Mouse (Mus musculus): Measurements from ENCODE around the gene Tbc1d2b. TPM values are rescaled to one million over a fixed set of nuclear protein-coding genes. Genes with fewer than 3 reads are reported as not detected.
A peak's percentile ranks its signal among the peaks of the same experiment; 100 is the strongest.

The Tbc1d2b gene
- polyA plus RNA-seq, 1 experiment = 16.4 TPM

- peak; percentile 90 for DNase-seq
- 52% methylated on average over 10 of the region's 10 CpGs for WGBS
- no peak for TF ChIP-seq POLR2A (IDR thresholded peaks at IDR 0.05; ENCODE audit: low read depth, low read length)
- TF ChIP-seq CTCF (conservative IDR thresholded peaks at IDR 0.05; ENCODE audit: insufficient read depth, insufficient read length, low read depth, low read length) = no peak
- Histone ChIP-seq H3K36me3 (ENCODE audit: control insufficient read depth, insufficient read depth, low read length) (no peaks in the 10 kb centered on the region), H3K4me1 (ENCODE audit: control insufficient read depth, insufficient read depth, low read length) (0 out of 2 replicates have a peak, but pooled peaks cover 4% of the 10 kb centered on the region), H3K4me3 (ENCODE audit: insufficient read depth, low read depth, low read length) (no peak overlapping the region), H3K27ac (ENCODE audit: insufficient read depth, low read depth, low read length) (peak overlapping the region; percentile 72), H3K27me3 (replicated peaks; ENCODE audit: control insufficient read depth, insufficient read depth, low read length) (no peaks in the 10 kb centered on the region)
These were observed 71.8 kb downstream of the Tbc1d2b start for GRCm38 (mm10) chr9:90198531-90199449.

- no peak for DNase-seq
- peak overlapping the region; percentile 67 for H3K27ac ChIP-seq (ENCODE audit: insufficient read depth, low read depth, low read length)
- 0 out of 2 replicates have a peak, but pooled peaks cover 4% of the 10 kb centered on the region for H3K4me1 ChIP-seq (ENCODE audit: control insufficient read depth, insufficient read depth, low read length)
- WGBS = 77% methylated on average over 7 of the region's 7 CpGs
- no peak for TF ChIP-seq CTCF (conservative IDR thresholded peaks at IDR 0.05; ENCODE audit: insufficient read depth, insufficient read length, low read depth, low read length)
- TF ChIP-seq POLR2A (IDR thresholded peaks at IDR 0.05; ENCODE audit: low read depth, low read length) = no peak
- no peak overlapping the region for H3K4me3 ChIP-seq (ENCODE audit: insufficient read depth, low read depth, low read length)
- no peaks in the 10 kb centered on the region for H3K36me3 ChIP-seq (ENCODE audit: control insufficient read depth, insufficient read depth, low read length)
- H3K27me3 ChIP-seq (replicated peaks; ENCODE audit: control insufficient read depth, insufficient read depth, low read length) = no peaks in the 10 kb centered on the region
These were observed 72.7 kb downstream of the Tbc1d2b start for GRCm38 (mm10) chr9:90197866-90198383.

- H3K27me3 ChIP-seq (replicated peaks; ENCODE audit: control insufficient read depth, insufficient read depth, low read length) = no peaks in the 10 kb centered on the region
- WGBS = 55% methylated on average over 7 of the region's 7 CpGs
- peak; percentile 25 for DNase-seq
- TF ChIP-seq CTCF (conservative IDR thresholded peaks at IDR 0.05; ENCODE audit: insufficient read depth, insufficient read length, low read depth, low read length) = no peak
- no peak for TF ChIP-seq POLR2A (IDR thresholded peaks at IDR 0.05; ENCODE audit: low read depth, low read length)
- H3K4me1 ChIP-seq (ENCODE audit: control insufficient read depth, insufficient read depth, low read length) = 0 out of 2 replicates have a peak, but pooled peaks cover 4% of the 10 kb centered on the region
- no peak overlapping the region for H3K27ac ChIP-seq (ENCODE audit: insufficient read depth, low read depth, low read length)
- H3K4me3 ChIP-seq (ENCODE audit: insufficient read depth, low read depth, low read length) = no peak overlapping the region
- no peaks in the 10 kb centered on the region for H3K36me3 ChIP-seq (ENCODE audit: control insufficient read depth, insufficient read depth, low read length)
These were observed 73.4 kb downstream of the Tbc1d2b start for GRCm38 (mm10) chr9:90197116-90197665.

- Histone ChIP-seq H3K36me3 (ENCODE audit: control insufficient read depth, insufficient read depth, low read length) (no peaks in the 10 kb centered on the region), H3K27ac (ENCODE audit: insufficient read depth, low read depth, low read length) (no peak overlapping the region), H3K27me3 (replicated peaks; ENCODE audit: control insufficient read depth, insufficient read depth, low read length) (no peaks in the 10 kb centered on the region), H3K4me1 (ENCODE audit: control insufficient read depth, insufficient read depth, low read length) (0 out of 2 replicates have a peak, but pooled peaks cover 4% of the 10 kb centered on the region), H3K4me3 (ENCODE audit: insufficient read depth, low read depth, low read length) (no peak overlapping the region)
- TF ChIP-seq POLR2A (IDR thresholded peaks at IDR 0.05; ENCODE audit: low read depth, low read length) (no peak), CTCF (conservative IDR thresholded peaks at IDR 0.05; ENCODE audit: insufficient read depth, insufficient read length, low read depth, low read length) (no peak)
- WGBS = 86% methylated on average over 7 of the region's 7 CpGs
- DNase-seq = no peak
These were observed 74.3 kb downstream of the Tbc1d2b start for GRCm38 (mm10) chr9:90196262-90196661.

DNA sequence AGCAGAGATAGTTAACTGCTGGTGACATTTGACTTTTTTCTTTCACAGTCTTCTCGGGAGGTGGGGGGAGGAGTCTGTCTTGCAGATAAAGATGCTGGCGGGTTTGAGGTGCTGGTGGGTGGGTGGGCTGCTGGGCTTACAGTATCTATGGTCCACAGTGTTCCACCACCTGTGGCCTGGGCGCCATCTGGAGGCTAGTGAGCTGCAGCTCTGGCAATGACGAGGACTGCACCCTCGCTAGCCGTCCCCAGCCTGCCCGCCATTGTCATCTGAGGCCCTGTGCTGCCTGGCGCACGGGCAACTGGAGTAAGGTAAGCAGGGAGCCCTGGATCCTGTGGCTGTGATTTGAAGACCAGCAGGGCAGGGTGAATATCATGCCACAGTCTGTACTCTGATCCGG is 75.6 kb downstream of the Tbc1d2b start:
- Histone ChIP-seq H3K36me3 (ENCODE audit: control insufficient read depth, insufficient read depth, low read length) (no peaks in the 10 kb centered on the region), H3K4me1 (ENCODE audit: control insufficient read depth, insufficient read depth, low read length) (0 out of 2 replicates have a peak, but pooled peaks cover 4% of the 10 kb centered on the region), H3K4me3 (ENCODE audit: insufficient read depth, low read depth, low read length) (no peak overlapping the region), H3K27ac (ENCODE audit: insufficient read depth, low read depth, low read length) (no peak overlapping the region), H3K27me3 (replicated peaks; ENCODE audit: control insufficient read depth, insufficient read depth, low read length) (no peaks in the 10 kb centered on the region)
- no peak for DNase-seq
- WGBS = 77% methylated on average over 10 of the region's 10 CpGs
- peak; percentile 28; the same call in 1 of the 2 replicates for TF ChIP-seq CTCF (conservative IDR thresholded peaks at IDR 0.05; ENCODE audit: insufficient read depth, insufficient read length, low read depth, low read length)
- no peak for TF ChIP-seq POLR2A (IDR thresholded peaks at IDR 0.05; ENCODE audit: low read depth, low read length)

DNA sequence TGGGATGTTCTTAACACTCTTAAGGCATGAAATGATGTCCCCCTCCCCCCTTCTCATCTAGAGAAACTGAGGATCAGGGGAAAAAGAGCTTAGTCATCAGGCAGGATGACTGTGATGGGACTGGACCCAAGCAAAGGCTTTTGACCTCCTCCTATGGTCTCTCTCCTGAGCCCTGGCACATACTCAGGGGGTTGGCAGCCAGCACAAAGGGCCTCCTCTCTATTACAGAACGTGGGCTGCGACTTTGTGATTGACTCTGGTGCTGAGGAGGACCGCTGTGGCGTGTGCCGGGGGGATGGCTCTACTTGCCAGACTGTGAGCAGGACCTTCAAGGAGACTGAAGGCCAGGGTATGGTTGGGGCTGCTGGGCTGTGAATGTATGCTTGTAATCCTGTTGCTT is 81.2 kb downstream of the Tbc1d2b start:
- no peak overlapping the region for H3K27ac ChIP-seq (ENCODE audit: insufficient read depth, low read depth, low read length)
- H3K4me1 ChIP-seq (ENCODE audit: control insufficient read depth, insufficient read depth, low read length) = no peaks in the 10 kb centered on the region
- TF ChIP-seq CTCF (conservative IDR thresholded peaks at IDR 0.05; ENCODE audit: insufficient read depth, insufficient read length, low read depth, low read length) (no peak), POLR2A (IDR thresholded peaks at IDR 0.05; ENCODE audit: low read depth, low read length) (no peak)
- 85% methylated on average over 5 of the region's 5 CpGs for WGBS
- H3K27me3 ChIP-seq (replicated peaks; ENCODE audit: control insufficient read depth, insufficient read depth, low read length) = no peaks in the 10 kb centered on the region
- no peak overlapping the region for H3K4me3 ChIP-seq (ENCODE audit: insufficient read depth, low read depth, low read length)
- H3K36me3 ChIP-seq (ENCODE audit: control insufficient read depth, insufficient read depth, low read length) = no peaks in the 10 kb centered on the region
- no peak for DNase-seq

- no peaks in the 10 kb centered on the region for H3K27me3 ChIP-seq (replicated peaks; ENCODE audit: control insufficient read depth, insufficient read depth, low read length)
- H3K27ac ChIP-seq (ENCODE audit: insufficient read depth, low read depth, low read length) = no peak overlapping the region
- no peaks in the 10 kb centered on the region for H3K4me1 ChIP-seq (ENCODE audit: control insufficient read depth, insufficient read depth, low read length)
- WGBS = 93% methylated on average over 4 of the region's 4 CpGs
- DNase-seq = no peak
- no peaks in the 10 kb centered on the region for H3K36me3 ChIP-seq (ENCODE audit: control insufficient read depth, insufficient read depth, low read length)
- TF ChIP-seq POLR2A (IDR thresholded peaks at IDR 0.05; ENCODE audit: low read depth, low read length) (no peak), CTCF (conservative IDR thresholded peaks at IDR 0.05; ENCODE audit: insufficient read depth, insufficient read length, low read depth, low read length) (no peak)
- H3K4me3 ChIP-seq (ENCODE audit: insufficient read depth, low read depth, low read length) = no peak overlapping the region
These were observed 81.7 kb downstream of the Tbc1d2b start for GRCm38 (mm10) chr9:90188893-90189292.

Measured in kidney, adult 2 months (tissue).